Mouse (Mus musculus) skeletal muscle tissue, adult 2 months (tissue): ENCODE data around the gene Serpina1b.
"Not testable (repeated sequence)": the region's sequence is repeated elsewhere in the genome, so short reads cannot be mapped to it uniquely, and the experiment has no call there.

ENCODE experiments used
- DNase-seq: peaks from one replicate; pipeline ENCODE4 v3.0.0-alpha.2; 2012; ENCODE audit warnings: low read depth, low spot score

The Serpina1b gene

GRCm38 (mm10) chr12:103830273-103830672 lies at the start of gene Serpina1b:
TSS of gene Serpina1b (minus strand) at chr12:103830373.
- not testable (repeated sequence) for DNase-seq

- not testable (repeated sequence) for DNase-seq
These were observed 36.7 kb upstream of the Serpina1b start for GRCm38 (mm10) chr12:103866873-103867272.

DNA sequence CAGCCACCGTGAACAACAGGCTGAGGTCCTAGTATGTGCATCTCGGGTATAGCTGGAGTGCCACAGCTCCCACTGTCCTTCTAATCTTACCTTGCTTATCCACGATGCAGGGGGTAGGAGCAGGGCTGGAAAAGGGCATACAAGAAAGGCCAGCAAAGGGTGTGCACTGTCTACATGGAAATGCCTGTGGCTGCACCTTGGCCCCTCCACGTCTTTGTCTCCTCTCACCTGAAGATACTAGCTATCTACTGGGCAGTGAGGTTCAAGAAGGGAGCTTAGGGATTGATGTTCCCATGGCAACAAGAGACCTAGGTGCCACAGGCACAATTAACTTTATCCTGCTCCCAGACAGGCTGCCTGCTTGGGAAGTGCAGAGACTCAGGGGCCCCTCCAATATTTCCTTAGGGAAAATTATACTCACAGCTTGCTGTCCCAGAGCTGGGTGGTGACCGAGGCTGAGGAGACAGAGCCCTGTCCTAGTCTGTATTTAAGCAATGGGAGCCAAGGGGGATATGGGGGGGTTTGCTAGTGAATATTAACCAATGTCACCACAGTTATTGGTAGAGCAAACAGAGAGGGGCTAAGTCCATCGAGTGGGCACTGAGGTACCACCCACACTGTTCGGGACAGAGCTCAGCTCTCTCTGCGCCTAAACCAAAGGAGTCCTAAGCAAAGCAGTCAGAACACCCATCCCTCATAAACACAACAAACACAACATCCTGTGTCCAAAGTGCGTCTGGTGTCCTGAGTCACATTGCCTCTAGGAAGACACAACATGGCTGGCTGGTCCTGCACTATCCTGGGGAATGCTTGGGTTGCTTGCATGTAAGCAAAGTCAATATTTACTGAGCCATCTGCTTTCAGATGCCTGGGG lies 33.2 kb upstream of the Serpina1b start, which contains the start of gene Serpina1a:
Gene Serpina1a, minus strand, starts transcription at position 462 of the 874 bp plus-strand sequence.
- not testable (repeated sequence) for DNase-seq

DNA sequence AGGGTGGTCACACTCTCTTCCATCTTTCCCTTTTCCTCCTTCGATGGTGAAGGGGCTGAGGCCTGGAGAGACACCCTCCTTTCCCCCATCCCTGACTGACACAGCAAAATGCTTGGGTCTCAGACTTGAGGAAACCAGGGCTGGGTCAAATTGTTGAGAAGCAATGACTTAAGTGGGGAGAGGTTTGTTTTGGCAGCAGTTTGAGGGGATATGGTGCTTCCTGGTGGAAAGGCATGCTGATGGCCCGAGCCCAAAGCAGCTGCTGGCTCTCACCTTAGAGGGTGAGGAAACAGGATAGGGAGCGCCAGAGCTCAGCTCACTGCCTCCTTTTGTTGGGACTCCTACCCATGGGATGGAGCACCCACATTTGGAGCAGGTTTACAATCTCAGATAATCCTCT lies 30.8 kb upstream of the Serpina1b start:
- DNase-seq: no peak

DNA sequence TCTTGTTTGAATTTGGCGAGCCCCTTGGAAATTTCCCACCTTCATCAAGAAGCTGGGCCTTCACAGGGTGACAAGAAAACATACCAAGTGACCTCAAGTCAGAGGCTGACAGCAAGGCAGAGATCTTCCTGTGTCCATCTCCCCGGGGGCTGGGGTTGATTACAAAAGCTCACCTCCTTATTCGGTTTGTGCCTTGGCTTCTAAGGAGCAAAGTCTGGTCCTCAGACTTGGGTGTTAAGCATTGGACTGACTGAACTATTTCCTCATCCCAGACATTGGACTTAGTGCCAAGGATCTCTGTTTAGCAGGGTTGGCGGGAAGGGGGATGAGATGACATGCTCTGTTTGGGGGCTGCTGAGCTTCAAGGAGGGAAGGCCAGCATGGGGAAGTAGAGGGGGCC lies 30.4 kb upstream of the Serpina1b start:
- not testable (repeated sequence) for DNase-seq

GRCm38 (mm10) chr12:103859584-103859983 lies 29.4 kb upstream of the Serpina1b start:
- not testable (repeated sequence) for DNase-seq

DNA sequence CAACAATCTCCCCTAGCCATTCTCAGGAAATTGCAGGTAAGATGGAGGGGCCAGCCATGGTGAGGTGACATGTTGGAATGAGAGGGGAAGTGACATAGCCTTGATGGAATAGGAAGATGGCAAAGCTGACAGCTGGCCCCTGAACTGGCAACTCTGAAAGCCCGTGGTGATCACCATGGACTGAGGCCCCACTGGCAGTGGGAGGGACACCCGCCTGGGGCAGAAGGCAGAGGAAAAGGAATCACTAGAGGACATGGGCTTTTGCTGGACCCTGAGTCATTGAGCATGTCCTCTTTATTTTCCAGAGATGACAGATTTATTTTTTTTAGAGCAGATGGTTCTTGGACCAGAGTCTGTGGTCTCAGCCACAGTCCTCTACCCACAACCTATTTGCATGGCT lies 22.9 kb upstream of the Serpina1b start:
- DNase-seq: not testable (repeated sequence)

DNA sequence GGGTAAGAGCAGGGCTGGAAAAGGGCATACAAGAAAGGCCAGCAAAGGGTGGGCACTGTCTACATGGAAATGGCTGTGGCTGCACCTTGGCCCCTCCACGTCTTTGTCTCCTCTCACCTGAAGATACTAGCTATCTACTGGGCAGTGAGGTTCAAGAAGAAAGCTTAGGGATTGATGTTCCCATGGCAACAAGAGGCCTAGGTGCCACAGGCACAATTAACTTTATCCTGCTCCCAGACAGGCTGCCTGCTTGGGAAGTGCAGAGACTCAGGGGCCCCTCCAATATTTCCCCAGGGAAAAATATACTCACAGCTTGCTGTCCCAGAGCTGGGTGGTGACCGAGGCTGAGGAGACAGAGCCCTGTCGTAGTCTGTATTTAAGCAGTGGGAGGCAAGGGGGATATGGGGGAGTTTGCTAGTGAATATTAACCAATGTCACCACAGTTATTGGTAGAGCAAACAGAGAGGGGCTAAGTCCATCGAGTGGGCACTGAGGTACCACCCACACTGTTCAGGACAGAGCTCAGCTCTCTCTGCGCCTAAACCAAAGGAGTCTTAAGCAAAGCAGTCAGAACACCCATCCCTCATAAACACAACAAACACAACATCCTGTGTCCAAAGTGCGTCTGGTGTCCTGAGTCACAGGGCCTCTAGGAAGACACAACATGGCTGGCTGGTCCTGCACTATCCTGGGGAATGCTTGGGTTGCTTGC lies 2.4 kb downstream of the Serpina1b start:
- DNase-seq: not testable (repeated sequence)

DNA sequence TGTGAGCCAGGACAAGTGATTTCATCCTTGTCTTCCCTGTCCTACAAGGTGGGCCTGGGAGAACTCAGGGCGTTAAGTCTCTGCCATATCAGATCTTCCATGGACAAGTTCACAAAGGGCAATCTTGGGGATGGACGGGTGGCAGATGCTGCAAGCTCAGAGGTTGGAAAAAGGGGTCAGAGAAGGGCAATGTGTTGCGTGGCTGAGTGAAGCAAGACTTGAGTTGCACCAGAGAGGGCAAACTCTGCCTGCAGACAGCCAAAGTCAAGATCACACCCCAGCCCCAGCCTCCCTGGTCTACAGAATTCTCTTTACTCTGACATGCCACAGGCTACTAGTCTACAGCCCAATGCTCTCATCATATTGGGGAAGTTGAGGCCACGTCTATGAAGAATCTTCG lies 6.3 kb downstream of the Serpina1b start:
- not testable (repeated sequence) for DNase-seq

DNA sequence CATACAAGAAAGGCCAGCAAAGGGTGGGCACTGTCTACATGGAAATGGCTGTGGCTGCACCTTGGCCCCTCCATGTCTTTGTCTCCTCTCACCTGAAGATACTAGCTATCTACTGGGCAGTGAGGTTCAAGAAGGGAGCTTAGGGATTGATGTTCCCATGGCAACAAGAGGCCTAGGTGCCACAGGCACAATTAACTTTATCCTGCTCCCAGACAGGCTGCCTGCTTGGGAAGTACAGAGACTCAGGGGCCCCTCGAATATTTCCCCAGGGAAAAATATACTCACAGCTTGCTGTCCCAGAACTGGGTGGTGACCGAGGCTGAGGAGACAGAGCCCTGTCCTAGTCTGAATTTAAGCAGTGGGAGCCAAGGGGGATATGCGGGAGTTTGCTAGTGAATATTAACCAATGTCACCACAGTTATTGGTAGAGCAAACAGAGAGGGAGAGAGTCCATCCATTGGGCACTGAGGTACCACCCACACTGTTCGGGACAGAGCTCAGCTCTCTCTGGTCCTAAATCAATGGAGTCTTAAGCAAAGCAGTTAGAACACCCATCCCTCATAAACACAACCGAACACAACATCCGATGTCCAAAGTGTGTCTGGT lies 56.8 kb downstream of the Serpina1b start, which contains the start of gene Serpina1d:
Gene Serpina1d, minus strand, starts transcription at position 347 of the 606 bp plus-strand sequence.
- not testable (repeated sequence) for DNase-seq

DNA sequence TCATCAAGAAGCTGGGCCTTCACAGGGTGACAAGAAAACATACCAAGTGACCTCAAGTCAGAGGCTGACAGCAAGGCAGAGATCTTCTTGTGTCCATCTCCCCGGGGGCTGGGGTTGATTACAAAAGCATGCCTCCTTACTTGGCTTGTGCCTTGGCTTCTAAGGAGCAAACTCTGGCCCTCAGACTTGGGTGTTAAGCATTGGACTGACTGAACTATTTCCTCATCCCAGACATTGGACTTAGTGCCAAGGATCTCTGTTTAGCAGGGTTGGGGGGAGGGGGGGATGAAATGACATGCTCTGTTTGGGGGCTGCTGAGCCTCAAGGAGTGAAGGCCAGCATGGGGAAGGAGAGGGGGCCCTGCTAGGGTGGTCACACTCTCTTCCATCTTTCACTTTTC lies 59.6 kb downstream of the Serpina1b start:
- not testable (repeated sequence) for DNase-seq

DNA sequence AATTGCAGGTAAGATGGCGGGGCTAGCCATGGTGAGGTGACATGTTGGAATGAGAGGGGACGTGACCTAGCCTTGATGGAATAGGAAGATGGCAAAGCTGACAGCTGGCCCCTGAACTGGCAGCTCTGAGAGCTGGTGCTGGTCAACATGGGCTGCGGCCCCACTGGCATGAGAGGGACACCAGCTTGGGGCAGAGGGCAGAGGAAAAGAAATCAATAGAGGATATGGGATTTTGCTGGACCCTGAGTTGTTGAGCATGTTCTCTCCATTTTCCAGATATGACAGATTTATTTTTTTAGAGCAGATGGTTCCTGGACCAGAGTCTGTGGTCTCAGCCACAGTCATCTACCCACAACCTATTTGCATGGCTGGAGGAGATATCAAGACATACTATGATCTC lies 67.1 kb downstream of the Serpina1b start:
- not testable (repeated sequence) for DNase-seq

DNA sequence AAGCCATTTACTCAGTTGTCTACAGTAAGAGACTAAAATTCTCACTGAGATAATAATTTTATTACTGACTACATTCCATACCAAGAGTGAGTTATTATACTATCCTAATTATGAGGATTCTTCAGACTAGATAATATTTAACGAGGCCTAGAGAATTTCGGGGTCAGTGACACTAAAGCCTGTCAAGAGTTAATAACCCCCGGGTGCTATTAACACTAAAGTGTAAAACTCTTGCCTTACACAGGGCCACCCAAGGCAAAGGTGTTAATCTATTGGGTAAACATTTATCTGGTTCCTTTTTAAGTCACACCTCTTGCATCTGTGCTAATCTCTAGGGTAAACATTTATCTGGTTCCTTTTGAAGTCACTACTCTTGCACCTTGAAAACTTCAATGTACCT lies 69.9 kb downstream of the Serpina1b start:
- not testable (repeated sequence) for DNase-seq

DNA sequence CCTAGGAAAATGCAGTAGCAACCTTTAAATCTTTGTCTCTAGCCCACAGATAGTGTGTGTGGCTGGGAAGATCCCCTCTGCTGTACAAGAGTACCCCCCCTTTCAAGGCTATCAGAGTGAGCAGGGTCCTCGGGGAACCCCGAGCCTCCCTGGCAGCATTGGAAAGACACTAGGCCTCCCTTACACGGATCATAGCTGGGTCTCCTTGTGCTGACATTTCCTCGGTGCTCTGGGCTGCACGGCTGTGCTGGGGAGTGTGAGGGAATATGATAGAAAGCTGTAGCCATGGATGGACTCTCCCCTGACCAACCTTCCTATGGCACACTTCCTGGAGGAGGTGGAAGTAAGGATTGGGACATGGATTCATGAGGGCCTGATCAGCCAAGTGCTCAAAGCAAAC lies 84.2 kb downstream of the Serpina1b start:
- not testable (repeated sequence) for DNase-seq

DNA sequence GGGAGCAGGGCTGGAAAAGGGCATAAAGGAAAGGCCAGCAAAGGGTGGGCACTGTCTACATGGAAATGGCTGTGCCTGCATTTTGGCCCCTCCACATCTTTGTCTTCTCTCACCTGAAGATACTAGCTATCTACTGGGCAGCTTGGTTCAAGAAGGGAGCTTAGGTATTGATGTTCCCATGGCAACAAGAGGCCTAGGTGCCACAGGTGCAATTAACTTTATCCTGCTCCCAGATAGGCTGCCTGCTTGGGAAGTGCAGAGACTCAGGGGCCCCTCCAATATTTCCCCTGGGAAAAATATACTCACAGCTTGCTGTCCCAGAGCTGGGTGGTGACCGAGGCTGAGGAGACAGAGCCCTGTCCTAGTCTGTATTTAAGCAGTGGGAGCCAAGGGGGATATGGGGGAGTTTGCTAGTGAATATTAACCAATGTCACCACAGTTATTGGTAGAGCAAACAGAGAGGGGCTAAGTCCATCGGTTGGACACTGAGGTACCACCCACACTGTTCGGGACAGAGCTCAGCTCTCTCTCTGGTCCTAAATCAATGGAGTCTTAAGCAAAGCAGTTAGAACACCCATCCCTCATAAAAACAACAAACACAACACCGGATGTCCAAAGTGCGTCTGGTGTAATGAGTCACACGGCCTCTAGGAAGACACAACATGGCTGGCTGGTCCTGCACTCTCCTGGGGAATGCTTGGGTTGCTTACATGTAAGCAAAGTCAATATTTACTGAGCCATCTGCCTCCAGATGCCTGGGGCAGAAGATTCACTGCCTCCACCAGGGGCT lies 92.2 kb downstream of the Serpina1b start:
- not testable (repeated sequence) for DNase-seq

- not testable (repeated sequence) for DNase-seq
These were observed 94.6 kb downstream of the Serpina1b start for GRCm38 (mm10) chr12:103735566-103735965.

DNA sequence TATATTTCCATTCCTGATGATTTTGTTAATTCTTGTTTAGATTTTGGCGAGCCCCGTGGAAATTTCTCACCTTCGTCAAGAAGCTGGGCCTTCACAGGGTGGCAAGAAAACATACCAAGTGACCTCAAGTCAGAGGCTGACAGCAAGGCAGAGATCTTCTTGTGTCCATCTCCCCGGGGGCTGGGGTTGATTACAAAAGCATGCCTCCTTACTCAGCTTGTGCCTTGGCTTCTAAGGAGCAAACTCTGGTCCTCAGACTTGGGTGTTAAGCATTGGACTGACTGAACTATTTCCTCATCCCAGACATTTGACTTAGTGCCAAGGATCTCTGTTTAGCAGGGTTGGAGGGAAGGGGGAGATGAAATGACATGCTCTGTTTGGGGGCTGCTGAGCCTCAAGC lies 95.1 kb downstream of the Serpina1b start:
- DNase-seq: not testable (repeated sequence)

DNA sequence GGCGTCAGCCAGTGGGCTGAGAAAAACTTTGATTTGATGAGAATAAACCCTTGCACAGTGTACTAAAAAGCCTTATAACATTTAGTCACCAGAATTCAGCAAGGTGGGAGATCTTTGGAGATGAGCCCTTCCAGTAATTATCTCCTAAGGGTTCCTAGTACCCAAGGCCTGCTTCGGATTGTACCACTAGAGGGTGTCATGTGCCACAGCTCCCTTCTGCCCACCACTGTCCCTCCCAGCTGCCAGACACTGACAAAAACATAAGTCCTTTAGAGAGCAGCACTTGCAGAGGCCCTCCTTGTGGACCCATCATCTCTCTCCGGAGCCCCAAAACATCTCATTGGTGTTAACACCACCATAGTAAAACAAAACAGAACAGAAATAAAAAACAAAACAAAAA lies 118.6 kb downstream of the Serpina1b start:
- no peak for DNase-seq

DNA sequence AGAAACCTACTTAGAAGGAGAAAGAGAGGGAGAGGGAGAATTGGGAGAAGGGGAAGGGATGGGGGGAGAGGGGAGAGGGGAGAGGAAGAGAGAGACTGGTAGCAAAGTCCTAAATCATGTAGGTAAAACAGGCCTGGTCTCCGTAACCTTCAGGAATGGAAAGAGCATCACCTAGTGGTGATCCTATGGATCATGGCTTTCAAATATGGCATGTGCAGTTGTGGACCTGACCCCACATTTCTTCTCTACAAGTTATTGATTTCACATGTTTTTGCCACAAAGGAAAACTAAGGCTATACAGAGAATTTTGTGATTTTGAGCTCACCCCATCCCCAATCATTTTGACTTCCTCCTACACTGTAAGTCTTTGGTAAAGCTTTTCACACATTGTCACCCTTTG lies 119.8 kb downstream of the Serpina1b start:
- no peak for DNase-seq

- DNase-seq: no peak
These were observed 124.1 kb downstream of the Serpina1b start for GRCm38 (mm10) chr12:103706113-103706512.

- no peak for DNase-seq
These were observed 124.6 kb downstream of the Serpina1b start for GRCm38 (mm10) chr12:103705547-103705946.
